Mouse (Mus musculus) brown adipose tissue, adult 24 weeks (tissue): ENCODE data around the gene Iqsec3. TPM values are rescaled to one million over a fixed set of nuclear protein-coding genes. Genes with fewer than 3 reads are reported as not detected.
A peak's percentile ranks its signal among the peaks of the same experiment; 100 is the strongest.

Experiments used
- H3K27ac ChIP-seq: fragments of 200-500 bp; replicated peaks from 2 replicates; pipeline ENCODE4 v1.5.1; 2012; ENCODE audit warnings: low read depth, mild to moderate bottlenecking, low read length
- H3K4me1 ChIP-seq: fragments of 200-500 bp; 2 replicates; pipeline ENCODE4 v1.6.1; 2012; ENCODE audit warnings: low read length, mixed read lengths; ENCODE audit not compliant: control insufficient read depth, insufficient read depth, insufficient read length
- H3K4me3 ChIP-seq: fragments of 200-500 bp; 2 replicates; pipeline ENCODE4 v1.5.1; 2012; ENCODE audit warnings: low read depth, mild to moderate bottlenecking, low read length, moderate library complexity; ENCODE audit not compliant: insufficient read depth
- polyA plus RNA-seq: library from polyadenylated mRNA; stranded (reverse); fragments of >200 nt; gene quantifications from 2 replicates; pipeline ENCODE4 v1.2.4, GENCODE M21; 2012; ENCODE audit not compliant: missing spikeins, insufficient read depth, insufficient read length

Gene Iqsec3
- polyA plus RNA-seq, 1 experiment = 0.36 TPM

DNA sequence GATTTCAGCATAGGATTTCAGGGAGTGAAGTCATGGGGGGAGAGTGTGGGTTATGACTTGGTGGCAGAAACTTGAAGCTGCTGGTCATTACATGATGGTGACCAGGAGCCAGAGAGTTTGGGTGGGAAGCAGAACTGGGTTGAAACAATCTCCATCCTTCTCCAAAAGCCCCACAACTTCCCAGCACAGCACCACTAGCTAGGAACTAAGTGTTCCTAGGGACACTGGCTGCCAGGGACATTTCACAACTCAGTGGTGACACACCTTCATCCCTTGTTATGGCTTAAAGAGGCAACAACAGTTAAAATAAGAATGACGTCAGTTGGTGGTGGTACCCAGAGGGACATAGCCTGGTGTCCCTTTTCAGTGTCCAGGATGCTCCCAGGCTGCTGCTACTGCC, 117.4 kb downstream of the Iqsec3 start:
- Histone ChIP-seq H3K4me3 (no peak overlapping the region), H3K4me1 (no peaks in the 10 kb centered on the region), H3K27ac (no peak overlapping the region)

- Histone ChIP-seq H3K4me3 (no peak overlapping the region), H3K27ac (no peak overlapping the region), H3K4me1 (no peaks in the 10 kb centered on the region)
Measured at GRCm38 (mm10) chr6:121352276-121352675, 121.2 kb downstream of the Iqsec3 start.

DNA sequence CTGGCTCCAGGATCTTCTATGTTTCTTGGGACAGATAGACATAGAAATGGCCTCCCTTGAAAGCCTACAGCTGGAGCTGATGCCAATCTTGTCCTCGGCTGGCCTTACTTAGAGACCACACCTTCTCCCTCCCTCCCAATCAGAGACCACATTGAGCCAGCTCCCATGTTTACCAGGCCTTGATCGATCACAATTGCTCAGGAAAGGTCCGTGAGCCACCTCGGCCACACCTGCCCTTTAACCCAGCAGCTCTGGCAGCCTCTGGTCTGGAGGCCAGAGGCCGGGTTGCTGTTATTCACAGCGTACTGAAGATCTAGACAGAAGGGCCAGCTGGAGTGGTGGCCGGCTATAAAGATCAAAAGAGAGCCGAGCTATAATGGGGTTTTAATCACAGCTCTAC, 127.0 kb downstream of the Iqsec3 start:
- H3K4me3 ChIP-seq = peak overlapping the region; percentile 36; the same call in 1 of the 2 replicates
- H3K27ac ChIP-seq = no peak overlapping the region

GRCm38 (mm10) chr6:121344329-121344728, 129.1 kb downstream of the Iqsec3 start:
- no peak overlapping the region for H3K4me3 ChIP-seq
- no peaks in the 10 kb centered on the region for H3K4me1 ChIP-seq
- H3K27ac ChIP-seq = no peak overlapping the region

More for the DNA sequence above, 127.0 kb downstream of the Iqsec3 start:
- H3K4me1 ChIP-seq = no peaks in the 10 kb centered on the region

DNA sequence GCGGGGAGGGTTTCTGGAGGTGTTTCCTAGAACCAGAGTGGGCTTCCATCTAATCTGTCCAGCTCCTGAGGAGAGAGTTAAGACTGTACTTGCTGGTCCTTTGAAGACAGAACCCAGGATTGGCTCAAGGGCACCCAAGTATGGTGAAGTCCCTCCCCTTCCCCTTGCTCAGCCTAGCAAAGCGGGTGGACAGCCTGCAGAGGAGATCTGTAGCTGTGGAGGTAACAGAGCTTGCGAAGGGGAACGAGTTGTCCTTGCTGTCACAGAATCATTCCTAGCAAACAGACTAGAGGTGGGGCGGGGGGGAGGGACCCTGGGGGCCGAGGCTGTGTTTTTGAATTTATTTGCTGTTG, 129.7 kb downstream of the Iqsec3 start:
- Histone ChIP-seq H3K27ac (no peak overlapping the region), H3K4me3 (no peak overlapping the region), H3K4me1 (no peaks in the 10 kb centered on the region)

- Histone ChIP-seq H3K4me3 (no peak within 1 kb of the TSS), H3K27ac (no peak within 1 kb of the TSS), H3K4me1 (no peaks in the 10 kb centered on the region)
Measured at GRCm38 (mm10) chr6:121343026-121343770, 130.3 kb downstream of the Iqsec3 start, which contains the start of gene Slc6a12. Slc6a12 (plus strand) TSS chr6:121343076.

- Histone ChIP-seq H3K4me1 (no peaks in the 10 kb centered on the region), H3K27ac (no peak overlapping the region)
Measured at GRCm38 (mm10) chr6:121341650-121342049, 131.8 kb downstream of the Iqsec3 start.

GRCm38 (mm10) chr6:121338519-121338896, 135.0 kb downstream of the Iqsec3 start:
- H3K4me1 ChIP-seq = no peaks in the 10 kb centered on the region
- no peak overlapping the region for H3K27ac ChIP-seq
- no peak overlapping the region for H3K4me3 ChIP-seq

More at GRCm38 (mm10) chr6:121341650-121342049, 131.8 kb downstream of the Iqsec3 start:
- H3K4me3 ChIP-seq = no peak overlapping the region

- H3K4me1 ChIP-seq = no peaks in the 10 kb centered on the region
- H3K27ac ChIP-seq = no peak overlapping the region
Measured at GRCm38 (mm10) chr6:121337770-121338518, 135.5 kb downstream of the Iqsec3 start.

GRCm38 (mm10) chr6:121337229-121337628, 136.2 kb downstream of the Iqsec3 start:
- Histone ChIP-seq H3K27ac (no peak overlapping the region), H3K4me1 (no peaks in the 10 kb centered on the region), H3K4me3 (no peak overlapping the region)

More at GRCm38 (mm10) chr6:121337770-121338518, 135.5 kb downstream of the Iqsec3 start:
- no peak overlapping the region for H3K4me3 ChIP-seq

- H3K27ac ChIP-seq = no peak overlapping the region
- no peaks in the 10 kb centered on the region for H3K4me1 ChIP-seq
- H3K4me3 ChIP-seq = no peak overlapping the region
Measured at GRCm38 (mm10) chr6:121336558-121336957, 136.9 kb downstream of the Iqsec3 start.

DNA sequence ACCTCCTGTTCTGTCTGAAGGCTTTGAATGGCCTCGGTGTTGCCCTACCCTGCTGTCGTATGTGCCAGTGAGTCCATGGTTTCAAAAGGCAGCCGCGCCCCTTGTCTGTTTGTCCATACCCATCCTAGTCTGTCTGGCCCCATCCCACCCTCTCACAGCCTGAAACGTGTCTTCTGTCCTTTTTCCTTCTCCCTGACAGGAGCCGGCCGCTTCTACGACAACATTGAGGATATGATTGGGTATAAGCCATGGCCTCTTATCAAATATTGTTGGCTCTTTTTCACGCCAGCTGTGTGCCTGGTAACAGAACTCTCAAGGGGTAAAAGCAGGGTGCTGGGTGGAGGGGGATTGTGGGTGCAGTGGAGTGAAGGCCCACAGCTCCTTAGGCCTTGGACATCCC, 137.6 kb downstream of the Iqsec3 start:
- no peaks in the 10 kb centered on the region for H3K4me1 ChIP-seq
- no peak overlapping the region for H3K4me3 ChIP-seq
- H3K27ac ChIP-seq = no peak overlapping the region

GRCm38 (mm10) chr6:121329848-121330508, 143.5 kb downstream of the Iqsec3 start:
- Histone ChIP-seq H3K27ac (no peak overlapping the region), H3K4me3 (no peak overlapping the region), H3K4me1 (peaks cover 7% of the 10 kb centered on the region; the same call in 1 of the 2 replicates)

GRCm38 (mm10) chr6:121328417-121328884, 145.0 kb downstream of the Iqsec3 start:
- Histone ChIP-seq H3K27ac (no peak overlapping the region), H3K4me1 (peaks cover 7% of the 10 kb centered on the region; the same call in 1 of the 2 replicates), H3K4me3 (no peak overlapping the region)

DNA sequence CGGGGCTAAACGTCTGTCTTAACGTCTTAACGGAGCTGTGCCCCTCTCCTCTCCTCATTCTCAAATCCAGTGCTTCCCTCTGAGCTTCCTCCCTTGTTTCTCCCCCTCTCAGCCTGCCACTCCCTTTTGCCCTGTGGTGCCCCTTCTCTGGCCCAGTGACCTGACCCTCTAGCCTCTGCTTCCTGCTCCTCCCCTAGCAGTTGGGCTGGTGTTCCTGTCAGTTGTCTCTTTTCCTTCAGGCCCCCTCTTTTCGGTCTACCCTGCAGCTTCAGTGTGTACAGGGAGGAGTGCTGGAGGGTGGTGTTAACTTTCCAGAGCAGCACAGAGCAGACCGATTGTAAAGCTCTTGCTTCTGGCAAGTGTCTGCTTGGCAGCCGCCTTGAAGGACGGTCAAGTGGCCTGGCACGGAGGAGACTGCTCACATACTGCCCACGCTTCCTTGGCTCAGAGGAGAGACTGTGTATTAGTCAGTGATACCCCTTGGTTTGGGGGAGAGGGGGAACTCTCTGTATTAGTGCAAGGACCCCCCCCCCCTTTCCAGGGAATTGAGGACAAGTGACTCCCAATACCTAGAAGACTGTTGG, 146.9 kb downstream of the Iqsec3 start:
- H3K27ac ChIP-seq = no peak overlapping the region
- no peak overlapping the region for H3K4me3 ChIP-seq
- peaks cover 9% of the 10 kb centered on the region; the same call in 1 of the 2 replicates for H3K4me1 ChIP-seq
